Mouse (Mus musculus): ENCODE measurements at regions not wholly inside any gene's neighbourhood (a gene's known extent, or its start where the extent isn't known, plus 50 kb on each side); places are given as distances from the start of the nearest gene placed in this dataset.
A peak's percentile ranks its signal among the peaks of the same experiment; 100 is the strongest.

- DNase-seq (ENCODE audit: extremely low spot score in 1 of 2, low spot score in 1 of 2), result no peak
Measured at GRCm38 (mm10) chr5:41206462-41206861, 501.5 kb downstream of the Rab28 start.

- no peak for DNase-seq (ENCODE audit: extremely low spot score in 1 of 2, low spot score in 1 of 2)
Measured at GRCm38 (mm10) chr5:41204417-41204816, 503.5 kb downstream of the Rab28 start.

GRCm38 (mm10) chr5:41187193-41187592, 520.8 kb downstream of the Rab28 start:
- DNase-seq (ENCODE audit: extremely low spot score in 1 of 2, low spot score in 1 of 2), result no peak

GRCm38 (mm10) chr5:41177220-41177619, 530.7 kb downstream of the Rab28 start:
- no peak for DNase-seq (ENCODE audit: extremely low spot score in 1 of 2, low spot score in 1 of 2)

GRCm38 (mm10) chr5:41165870-41166626, 541.9 kb downstream of the Rab28 start:
- DNase-seq (ENCODE audit: extremely low spot score in 1 of 2, low spot score in 1 of 2), result no peak

GRCm38 (mm10) chr5:41125050-41125449, 582.9 kb downstream of the Rab28 start:
- DNase-seq (ENCODE audit: extremely low spot score in 1 of 2, low spot score in 1 of 2), result no peak

DNA sequence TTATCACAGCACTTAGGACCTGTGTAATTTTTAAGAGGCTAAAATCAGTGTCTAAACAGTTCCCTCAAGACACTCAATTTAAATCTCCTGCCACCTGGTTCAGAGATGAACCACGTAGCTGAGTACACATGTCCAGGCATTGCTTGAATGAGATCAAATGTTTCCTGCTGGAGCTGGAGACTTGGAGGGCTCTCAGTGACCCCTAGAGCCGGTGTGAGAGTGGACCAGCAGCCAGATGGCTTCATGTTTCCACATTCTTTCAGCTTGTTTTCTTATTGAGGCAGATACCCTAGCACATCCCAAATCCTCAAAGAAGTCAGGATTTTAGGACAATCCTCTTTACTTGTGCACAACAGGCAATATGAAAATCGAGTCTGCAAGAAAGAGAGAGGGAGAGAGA, 590.3 kb downstream of the Rab28 start:
- no peak for DNase-seq (ENCODE audit: extremely low spot score in 1 of 2, low spot score in 1 of 2)

DNA sequence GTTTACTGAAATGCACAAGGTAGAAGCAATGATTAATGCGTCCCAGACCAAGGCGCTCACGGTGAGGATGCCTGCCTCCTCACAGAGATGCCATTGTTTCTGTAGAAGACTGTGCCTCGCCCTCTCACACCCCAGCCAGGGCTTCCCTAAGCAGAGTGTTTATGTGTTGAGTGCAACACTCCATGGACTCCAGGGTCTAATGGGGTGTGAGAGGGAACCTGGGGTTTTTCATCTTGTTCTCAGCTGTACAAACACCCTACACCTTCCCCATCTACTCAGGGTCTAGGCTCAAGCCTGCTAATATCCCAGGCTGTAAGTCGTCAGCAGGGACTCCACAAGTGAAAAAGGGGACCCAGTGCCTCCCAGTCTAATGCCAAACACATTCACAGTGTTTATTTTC, 620.2 kb downstream of the Rab28 start:
- no peak for DNase-seq (ENCODE audit: extremely low spot score in 1 of 2, low spot score in 1 of 2)

- DNase-seq (ENCODE audit: extremely low spot score in 1 of 2, low spot score in 1 of 2), result no peak
Measured at GRCm38 (mm10) chr5:41076412-41076811, 631.5 kb downstream of the Rab28 start.

- no peak for DNase-seq (ENCODE audit: extremely low spot score in 1 of 2, low spot score in 1 of 2)
Measured at GRCm38 (mm10) chr5:41061646-41062045, 646.3 kb downstream of the Rab28 start.

- DNase-seq (ENCODE audit: extremely low spot score in 1 of 2, low spot score in 1 of 2), result no peak
Measured at GRCm38 (mm10) chr5:41061222-41061621, 646.7 kb downstream of the Rab28 start.

- DNase-seq (ENCODE audit: extremely low spot score in 1 of 2, low spot score in 1 of 2), result no peak
Measured at GRCm38 (mm10) chr5:41058015-41058414, 649.9 kb downstream of the Rab28 start.

DNA sequence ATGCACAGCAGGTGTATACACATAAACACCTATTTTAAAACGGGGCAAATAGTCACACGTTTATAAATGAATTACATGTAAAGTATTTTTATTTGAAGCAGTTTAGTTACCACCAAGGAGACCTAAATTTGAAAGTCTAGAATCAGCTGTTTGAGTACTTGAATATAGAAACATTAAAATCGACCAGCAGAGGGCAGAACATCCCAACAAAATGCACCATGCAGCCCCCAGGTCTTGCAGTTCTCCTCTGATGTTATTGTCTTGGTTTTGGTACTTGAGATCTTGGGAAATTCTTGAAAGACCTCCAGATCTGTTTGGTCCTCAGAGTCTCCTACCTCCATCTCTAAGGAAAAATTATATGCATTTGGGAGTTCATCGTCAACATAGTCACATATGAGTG, 656.0 kb downstream of the Rab28 start:
- peak in 1 of 2 experiments; percentile 29 for DNase-seq (ENCODE audit: extremely low spot score in 1 of 2, low spot score in 1 of 2)

DNA sequence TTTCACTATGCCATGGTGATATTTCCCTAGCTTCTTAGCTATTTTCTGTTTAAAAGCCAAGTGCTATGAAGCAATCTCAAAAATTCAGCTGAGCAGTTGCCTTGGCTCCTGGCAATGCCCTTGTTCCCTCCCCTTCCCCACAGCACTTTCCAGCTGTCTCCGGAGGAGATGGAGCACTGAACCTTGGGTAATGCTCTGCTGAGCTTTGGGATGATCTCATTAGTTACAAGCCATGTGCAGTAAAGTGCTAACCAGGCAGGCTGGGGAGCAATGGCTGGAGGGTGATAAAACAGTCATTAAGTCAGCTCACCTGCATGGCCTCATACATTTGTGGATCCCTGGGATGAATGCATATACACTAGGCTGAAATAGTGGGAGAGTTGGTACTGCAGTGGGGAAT, 659.4 kb downstream of the Rab28 start:
- DNase-seq (ENCODE audit: extremely low spot score in 1 of 2, low spot score in 1 of 2), result no peak

- DNase-seq (ENCODE audit: extremely low spot score in 1 of 2, low spot score in 1 of 2), result no peak
Measured at GRCm38 (mm10) chr5:41045221-41045620, 662.7 kb downstream of the Rab28 start.

DNA sequence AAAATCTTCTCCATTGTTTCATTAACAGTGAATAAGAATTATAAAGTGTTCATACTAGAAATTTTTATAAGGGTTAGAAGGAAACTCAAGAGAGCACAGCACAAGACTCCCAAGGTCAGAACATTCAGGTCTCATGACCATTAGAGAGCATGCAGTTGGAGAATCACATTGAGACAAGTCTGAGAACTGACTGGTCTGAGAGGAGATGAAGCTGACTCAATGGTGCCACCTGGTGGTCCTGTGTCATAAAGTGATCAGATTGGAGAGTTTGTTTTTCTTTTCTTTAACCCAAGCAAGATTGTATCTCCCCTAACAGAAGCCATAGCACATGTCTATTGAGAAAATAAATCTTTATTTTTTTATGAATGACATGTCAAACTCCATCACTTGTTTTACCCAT, 663.5 kb downstream of the Rab28 start:
- peak; percentile 39 to 94 for DNase-seq (ENCODE audit: extremely low spot score in 1 of 2, low spot score in 1 of 2)

DNA sequence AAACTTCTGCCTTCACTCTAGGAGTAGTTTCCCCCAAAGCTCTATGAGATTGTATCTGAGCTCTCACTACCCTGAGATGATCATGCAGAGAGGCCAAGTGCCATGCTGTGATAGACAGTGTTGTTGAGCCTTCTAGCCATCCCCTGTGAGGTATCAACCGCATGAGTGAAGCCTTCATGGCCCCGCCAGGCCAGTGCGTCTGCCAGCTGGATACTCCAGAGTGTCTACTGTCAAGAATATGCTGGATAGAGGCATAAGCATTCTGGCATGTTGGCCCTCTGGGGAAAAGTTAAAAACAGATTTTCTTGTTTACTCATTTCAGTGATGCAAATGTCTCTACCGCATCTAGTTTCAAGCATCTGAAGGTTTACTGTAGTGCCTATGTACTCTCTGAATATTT, 669.2 kb downstream of the Rab28 start:
- no peak for DNase-seq (ENCODE audit: extremely low spot score in 1 of 2, low spot score in 1 of 2)

GRCm38 (mm10) chr5:41006692-41007091, 701.3 kb downstream of the Rab28 start:
- DNase-seq (ENCODE audit: extremely low spot score in 1 of 2, low spot score in 1 of 2), result peak in 1 of 2 experiments; percentile 32

DNA sequence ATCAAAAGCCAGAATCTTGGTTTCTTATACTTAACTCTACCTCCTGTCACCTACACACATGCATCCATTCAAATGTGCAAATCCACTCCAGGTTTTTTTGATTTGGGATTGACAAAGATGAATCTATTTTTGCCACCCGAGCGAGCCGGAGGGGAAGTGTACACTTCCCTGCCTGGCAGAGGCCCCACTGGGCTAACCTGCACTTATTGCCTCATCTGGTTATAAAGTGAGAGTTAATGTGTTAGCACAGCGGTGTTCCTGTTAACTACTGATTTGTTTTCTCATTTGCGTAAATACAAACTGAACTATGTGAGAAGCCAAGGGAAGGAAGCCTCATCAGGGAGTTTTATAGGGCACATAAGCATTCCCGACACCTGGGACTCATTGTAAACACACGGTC, 721.4 kb downstream of the Rab28 start:
- DNase-seq (ENCODE audit: extremely low spot score in 1 of 2, low spot score in 1 of 2), result no peak

DNA sequence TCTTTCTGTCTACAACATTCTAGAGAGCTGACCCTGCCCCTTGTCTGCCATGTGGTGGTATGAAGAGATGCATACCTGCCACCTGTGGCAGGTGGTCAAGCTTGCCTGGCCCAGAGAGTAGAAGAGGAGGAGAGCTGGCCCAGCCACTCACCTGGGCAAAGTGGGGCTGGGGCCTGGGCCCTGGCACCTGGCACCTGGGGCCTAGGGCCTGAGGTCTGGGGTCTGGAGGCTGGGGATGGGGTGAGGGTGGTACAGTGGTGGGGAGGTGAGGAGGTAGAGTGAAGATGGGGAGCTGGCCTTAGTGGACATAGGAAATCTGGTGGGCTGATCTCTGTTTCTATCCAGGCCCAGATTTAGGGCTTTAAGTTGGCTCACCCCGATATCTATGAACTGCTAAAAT, 733.1 kb downstream of the Rab28 start:
- no peak for DNase-seq (ENCODE audit: extremely low spot score in 1 of 2, low spot score in 1 of 2)

DNA sequence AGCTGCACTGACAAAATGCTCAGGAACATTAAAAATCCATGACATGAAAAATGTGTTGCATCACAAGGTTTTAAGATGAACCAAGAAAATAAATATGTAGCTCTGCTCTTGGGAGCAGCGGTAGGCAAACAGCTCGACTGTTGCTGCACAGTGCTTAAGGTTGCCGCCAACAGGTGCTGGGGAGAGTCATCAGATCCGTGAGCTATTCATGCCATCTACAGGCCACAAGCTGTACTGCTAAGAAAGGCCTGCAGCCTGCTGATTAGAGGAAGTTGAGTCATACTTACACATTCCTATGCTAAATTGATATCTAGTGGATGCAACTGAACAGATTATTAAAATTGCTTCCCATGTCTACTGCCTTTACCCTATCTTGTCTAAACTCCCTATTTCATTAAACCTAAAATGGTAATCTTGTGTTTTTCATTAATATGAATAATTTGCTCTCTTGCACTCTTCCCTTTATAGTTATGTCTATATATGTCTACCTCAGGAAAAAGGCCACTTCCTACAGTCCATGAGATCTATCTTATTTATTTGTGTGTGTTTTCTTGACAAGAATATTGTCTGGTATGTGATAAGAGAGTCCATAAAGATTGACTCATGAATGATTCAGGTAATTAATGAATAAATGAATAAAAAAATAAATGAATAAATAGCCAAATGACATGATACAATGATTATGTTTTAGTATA, 754.9 kb downstream of the Rab28 start:
- peak; percentile 24 to 63 for DNase-seq (ENCODE audit: extremely low spot score in 1 of 2, low spot score in 1 of 2)

GRCm38 (mm10) chr5:40929127-40929526, 778.8 kb downstream of the Rab28 start:
- no peak for DNase-seq (ENCODE audit: extremely low spot score in 1 of 2, low spot score in 1 of 2)

Data from layer of hippocampus, postnatal 25 days (tissue).